Mouse (Mus musculus) brain, embryonic 14.5 days (tissue): ENCODE measurements around the gene 1110008P14Rik. TPM values are rescaled to one million over a fixed set of nuclear protein-coding genes. Genes with fewer than 3 reads are reported as not detected.

Source experiments
- DNase-seq: peaks from one replicate; pipeline ENCODE4 v3.0.0-alpha.2; 2011; ENCODE audit warnings: low read depth
- CTCF ChIP-seq: fragments of 200-500 bp; IDR thresholded peaks from 2 replicates; pipeline ENCODE4 v1.5.1; 2012; ENCODE audit warnings: inconsistent platforms, mild to moderate bottlenecking, moderate library complexity, borderline replicate concordance; ENCODE audit not compliant: insufficient read depth, insufficient read length; ENCODE audit errors: extremely low read depth
- POLR2A ChIP-seq: fragments of 200-500 bp; IDR thresholded peaks from 2 replicates; pipeline ENCODE4 v1.6.1; 2012; ENCODE audit warnings: mild to moderate bottlenecking, inconsistent platforms, borderline replicate concordance; ENCODE audit not compliant: poor library complexity, insufficient read depth, insufficient read length, severe bottlenecking; ENCODE audit errors: extremely low read depth
- polyA plus RNA-seq: library from polyadenylated mRNA; depleted of rRNA; stranded (reverse); fragments of >200 nt; gene quantifications from 2 replicates; pipeline ENCODE4 v1.2.3, GENCODE M21; 2012

1110008P14Rik gene
- polyA plus RNA-seq, 1 experiment, result 101 TPM

GRCm38 (mm10) chr2:32358381-32358780 is 23.4 kb downstream of the 1110008P14Rik start:
- DNase-seq, result no peak
- no peak for TF ChIP-seq POLR2A
- no peak for TF ChIP-seq CTCF

GRCm38 (mm10) chr2:32357710-32358109 is 24.0 kb downstream of the 1110008P14Rik start:
- TF ChIP-seq CTCF (no peak), POLR2A (no peak)
- DNase-seq, result no peak

GRCm38 (mm10) chr2:32356216-32356615 is 25.5 kb downstream of the 1110008P14Rik start:
- TF ChIP-seq CTCF (no peak), POLR2A (no peak)
- no peak for DNase-seq

- no peak for DNase-seq
- no peak for TF ChIP-seq POLR2A
- TF ChIP-seq CTCF, result no peak
Measured at GRCm38 (mm10) chr2:32354336-32354895, 27.3 kb downstream of the 1110008P14Rik start.

GRCm38 (mm10) chr2:32353836-32354235 is 27.9 kb downstream of the 1110008P14Rik start:
- DNase-seq, result no peak
- TF ChIP-seq CTCF, result no peak
- TF ChIP-seq POLR2A, result no peak

GRCm38 (mm10) chr2:32353007-32353542 is 28.7 kb downstream of the 1110008P14Rik start, which contains the start of gene Dnm1:
Gene Dnm1, minus strand, starts transcription at chr2:32353338.
- peak; percentile 92 for DNase-seq
- TF ChIP-seq CTCF (peak; percentile 94), POLR2A (peak; percentile 61; the same call in 1 of the 2 replicates)

GRCm38 (mm10) chr2:32352151-32353006 is 29.4 kb downstream of the 1110008P14Rik start, which contains the start of gene Ciz1:
Gene Ciz1, plus strand, starts transcription at chr2:32352327.
- TF ChIP-seq POLR2A, result peak; percentile 28; the same call in 1 of the 2 replicates
- no peak for TF ChIP-seq CTCF
- peak; percentile 85 for DNase-seq

- peak; percentile 34 for DNase-seq
- no peak for TF ChIP-seq POLR2A
- TF ChIP-seq CTCF, result no peak
Measured at GRCm38 (mm10) chr2:32351471-32351961, 30.2 kb downstream of the 1110008P14Rik start.

- DNase-seq, result no peak
- TF ChIP-seq POLR2A, result no peak
- TF ChIP-seq CTCF, result no peak
Measured at GRCm38 (mm10) chr2:32350471-32351051, 31.2 kb downstream of the 1110008P14Rik start.

- no peak for TF ChIP-seq POLR2A
- TF ChIP-seq CTCF, result no peak
- DNase-seq, result no peak
Measured at GRCm38 (mm10) chr2:32349625-32350255, 32.0 kb downstream of the 1110008P14Rik start.
